Mouse (Mus musculus): ENCODE results near the gene Camta1. TPM values are rescaled to one million over a fixed set of nuclear protein-coding genes. Genes with fewer than 3 reads are reported as not detected.
A peak's percentile ranks its signal among the peaks of the same experiment; 100 is the strongest.

The Camta1 gene
- polyA plus RNA-seq, 1 experiment = 124 TPM

DNA sequence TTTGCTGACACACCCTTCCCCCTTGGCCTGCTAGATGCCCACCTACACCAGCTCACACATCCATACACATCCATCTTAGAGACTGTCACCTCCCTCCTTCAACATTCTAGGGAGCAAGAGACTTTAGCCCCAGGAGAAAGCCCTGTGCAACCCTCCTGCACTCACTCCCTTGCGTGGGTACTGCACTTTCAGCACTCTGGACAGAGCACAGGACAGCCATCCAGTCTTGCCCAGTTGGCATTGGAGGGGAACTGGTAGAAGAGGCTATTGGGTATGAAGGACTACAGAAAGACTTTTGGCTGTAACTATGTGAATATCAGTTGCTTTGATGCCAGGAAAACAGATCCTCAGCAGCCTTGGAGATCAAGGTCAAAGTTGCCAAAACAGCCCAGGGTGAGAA is 675.9 kb downstream of the Camta1 start:
- DNase-seq (ENCODE audit: extremely low spot score in 1 of 2, low spot score in 1 of 2) = no peak

GRCm38 (mm10) chr4:151180394-151180902 is 681.2 kb downstream of the Camta1 start:
- no peak for DNase-seq (ENCODE audit: extremely low spot score in 1 of 2, low spot score in 1 of 2)

GRCm38 (mm10) chr4:151179639-151180038 is 682.0 kb downstream of the Camta1 start:
- DNase-seq (ENCODE audit: extremely low spot score in 1 of 2, low spot score in 1 of 2) = no peak

GRCm38 (mm10) chr4:151178970-151179378 is 682.7 kb downstream of the Camta1 start:
- DNase-seq (ENCODE audit: extremely low spot score in 1 of 2, low spot score in 1 of 2) = peak; percentile 66 to 84

DNA sequence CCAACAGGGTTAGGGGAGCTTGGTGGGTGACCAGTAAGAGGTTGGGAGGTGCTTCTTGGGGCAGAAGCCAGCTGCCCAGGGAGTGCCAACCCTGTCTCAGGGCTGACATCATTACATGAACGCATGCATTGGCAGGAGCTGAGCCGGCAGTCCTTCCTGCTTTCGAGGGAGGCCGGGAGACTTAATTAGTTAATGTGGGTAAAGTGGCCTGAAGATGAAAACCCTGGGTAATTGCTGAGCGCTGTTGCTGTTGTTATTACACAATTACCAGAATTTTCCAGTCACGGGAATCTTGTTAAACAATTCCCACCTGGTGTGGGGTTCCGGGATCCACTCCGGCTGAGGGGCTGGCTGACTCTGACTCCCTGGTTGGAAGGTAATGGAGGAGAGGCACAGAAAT is 689.1 kb downstream of the Camta1 start:
- DNase-seq (ENCODE audit: extremely low spot score in 1 of 2, low spot score in 1 of 2) = no peak

- DNase-seq (ENCODE audit: extremely low spot score in 1 of 2, low spot score in 1 of 2) = no peak
These were observed 690.6 kb downstream of the Camta1 start for GRCm38 (mm10) chr4:151171117-151171516.

- no peak for DNase-seq (ENCODE audit: extremely low spot score in 1 of 2, low spot score in 1 of 2)
These were observed 691.0 kb downstream of the Camta1 start for GRCm38 (mm10) chr4:151170658-151171057.

- DNase-seq (ENCODE audit: extremely low spot score in 1 of 2, low spot score in 1 of 2) = no peak
These were observed 694.7 kb downstream of the Camta1 start for GRCm38 (mm10) chr4:151166969-151167368.

- peak; percentile 69 to 90 for DNase-seq (ENCODE audit: extremely low spot score in 1 of 2, low spot score in 1 of 2)
These were observed 696.1 kb downstream of the Camta1 start for GRCm38 (mm10) chr4:151165539-151165938.

DNA sequence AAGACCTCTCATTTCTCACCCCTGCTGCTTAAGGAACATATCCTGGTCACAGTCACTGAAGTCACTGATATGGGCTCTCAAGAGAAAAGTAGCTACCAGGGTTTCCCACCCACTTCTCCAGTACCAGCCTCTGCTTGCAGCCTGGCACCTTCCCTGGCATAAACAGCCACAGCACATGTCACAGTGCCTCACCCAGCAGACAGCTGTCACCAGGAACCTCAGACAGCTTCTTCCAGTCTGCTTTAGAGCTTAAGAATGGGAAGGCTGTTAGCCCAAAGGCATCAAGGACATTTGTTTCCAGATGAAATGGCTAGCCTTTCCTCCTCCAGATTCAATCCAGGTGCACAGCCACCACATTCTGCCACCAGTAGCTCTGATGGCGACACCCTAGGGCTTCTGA is 697.4 kb downstream of the Camta1 start:
- no peak for DNase-seq (ENCODE audit: extremely low spot score in 1 of 2, low spot score in 1 of 2)

DNA sequence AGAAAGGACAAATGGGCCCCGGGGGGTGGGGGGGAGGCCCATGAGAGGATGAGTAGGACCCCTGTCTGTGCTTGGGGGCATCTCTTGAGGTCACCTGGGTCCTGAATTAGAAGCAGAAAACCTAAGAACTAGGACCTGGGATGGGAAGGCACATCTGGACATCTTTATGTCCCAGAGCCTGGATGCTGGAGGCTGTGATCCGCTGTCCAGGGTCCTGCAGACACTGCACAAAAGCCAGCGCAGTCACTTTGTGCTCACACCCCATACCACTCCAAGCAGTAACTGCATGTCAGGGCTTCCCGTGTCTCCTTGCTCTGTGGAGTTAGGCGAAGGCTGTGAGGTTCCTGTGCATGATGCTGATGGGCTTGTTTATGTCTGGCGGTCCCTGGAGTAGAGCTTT is 699.8 kb downstream of the Camta1 start:
- no peak for DNase-seq (ENCODE audit: extremely low spot score in 1 of 2, low spot score in 1 of 2)

DNA sequence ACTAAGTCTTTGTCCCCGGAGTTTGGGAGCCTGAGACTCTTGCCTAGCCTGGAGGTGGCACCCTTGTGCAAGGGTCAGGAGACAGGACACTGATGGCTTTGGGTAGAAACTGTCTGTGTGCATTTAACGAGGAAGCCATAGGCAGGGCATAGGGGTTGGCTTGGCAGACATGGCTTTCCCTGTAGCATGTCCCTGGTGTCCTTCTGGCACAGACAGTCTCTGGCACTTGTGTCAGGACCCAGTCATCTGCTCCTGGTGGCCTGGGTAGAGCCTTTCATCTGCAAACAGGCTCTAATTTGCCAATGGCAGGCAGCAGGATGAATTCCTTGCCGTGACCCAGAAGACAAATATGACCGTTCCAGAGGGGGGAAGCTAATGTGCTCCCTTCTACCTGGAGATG is 700.7 kb downstream of the Camta1 start:
- no peak for DNase-seq (ENCODE audit: extremely low spot score in 1 of 2, low spot score in 1 of 2)

DNA sequence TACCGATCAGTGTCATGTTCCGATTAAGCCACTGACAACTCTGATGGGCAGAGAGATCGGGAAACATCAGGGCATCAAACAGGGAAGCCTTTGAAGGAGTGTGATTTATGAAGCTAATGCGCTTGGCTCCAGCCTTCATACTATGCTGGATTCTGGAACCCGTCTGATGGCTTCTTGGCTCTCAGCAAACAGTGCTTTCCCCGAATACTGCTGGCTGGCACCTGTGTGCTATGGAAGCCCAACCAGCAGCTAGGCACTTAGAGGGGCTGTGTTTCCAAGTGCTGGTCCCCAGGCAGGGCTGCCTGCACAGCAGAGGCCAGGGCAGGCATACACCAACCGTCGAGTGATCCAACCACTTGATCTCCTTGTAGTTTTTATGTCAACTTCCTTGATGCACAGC is 701.2 kb downstream of the Camta1 start:
- no peak for DNase-seq (ENCODE audit: extremely low spot score in 1 of 2, low spot score in 1 of 2)

DNA sequence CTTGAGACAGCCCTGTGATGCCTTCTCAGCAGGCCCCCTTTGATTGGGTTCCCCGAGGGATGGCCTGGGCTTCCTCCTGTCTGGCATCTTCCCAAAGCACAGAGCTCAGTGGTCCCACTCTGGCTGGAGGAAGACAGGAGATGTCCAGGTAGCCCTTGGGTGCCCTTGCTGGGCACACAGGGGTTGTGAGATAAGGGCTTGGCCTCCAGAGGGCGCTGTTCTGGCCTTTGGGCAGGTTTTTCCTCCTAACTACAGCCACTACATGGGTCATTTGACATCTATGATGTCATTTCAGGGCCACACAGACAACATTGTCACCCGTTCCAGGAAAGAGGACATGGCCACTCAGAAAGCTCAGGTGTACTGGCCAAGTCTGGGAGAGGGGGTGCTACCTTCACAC is 703.4 kb downstream of the Camta1 start:
- no peak for DNase-seq (ENCODE audit: extremely low spot score in 1 of 2, low spot score in 1 of 2)

DNA sequence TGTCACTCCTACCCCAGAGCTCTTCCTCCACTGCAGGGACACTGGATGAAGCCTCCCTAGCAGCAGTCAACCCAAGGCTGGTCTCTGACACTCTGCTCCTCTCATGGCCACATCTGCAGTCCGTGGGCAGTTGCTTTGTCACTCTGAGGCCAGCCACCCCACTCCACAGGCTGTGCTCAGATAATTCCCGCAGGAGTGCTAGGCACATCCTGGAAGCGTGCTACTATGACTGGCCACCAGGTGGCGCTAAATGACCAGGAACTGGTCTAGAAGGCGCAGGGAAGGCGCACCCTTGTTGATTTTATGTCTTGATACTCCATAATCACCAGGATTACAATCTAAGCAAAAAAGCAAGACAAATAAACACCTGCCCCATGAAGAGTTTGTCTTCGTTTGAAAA is 704.8 kb downstream of the Camta1 start:
- peak; percentile 66 to 96 for DNase-seq (ENCODE audit: extremely low spot score in 1 of 2, low spot score in 1 of 2)

DNA sequence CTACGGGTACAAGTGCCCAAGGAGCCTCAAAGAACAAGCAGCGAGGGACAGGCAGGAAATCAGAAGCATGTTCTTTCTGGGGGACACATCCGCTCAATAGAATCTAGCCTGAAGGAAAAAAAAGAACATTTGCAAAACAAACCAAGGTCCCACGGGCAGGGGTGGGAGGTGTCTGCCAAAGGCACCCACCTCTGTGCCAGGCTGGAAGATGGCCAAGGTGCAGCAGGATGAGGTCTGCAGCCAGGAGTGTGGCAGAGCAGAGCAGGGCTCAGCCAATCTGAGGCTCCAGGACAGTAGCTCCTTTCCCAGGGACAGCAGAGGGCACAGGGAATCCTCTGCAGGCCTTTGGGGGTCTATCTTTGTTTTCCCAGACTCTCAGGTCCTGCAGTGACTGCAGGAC is 706.1 kb downstream of the Camta1 start:
- no peak for DNase-seq (ENCODE audit: extremely low spot score in 1 of 2, low spot score in 1 of 2)

DNA sequence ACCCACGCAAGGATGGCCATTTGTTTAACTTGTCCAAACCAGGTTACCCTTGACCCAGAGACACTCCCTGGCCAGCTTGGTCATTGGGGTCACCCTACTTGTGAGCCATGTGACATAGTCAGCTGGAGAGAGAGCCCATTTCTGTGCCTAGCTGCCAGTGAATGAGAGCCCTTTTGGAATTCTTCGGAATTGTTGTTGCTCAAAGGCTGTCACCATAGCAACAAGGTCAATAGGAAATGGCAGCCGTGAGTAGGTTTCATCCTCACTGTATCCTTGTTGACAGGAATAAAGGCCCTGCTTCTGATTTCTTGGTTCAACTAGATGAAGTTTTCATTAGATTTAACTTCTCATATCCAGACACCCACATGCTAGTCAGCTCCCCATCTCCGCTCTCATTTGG is 707.4 kb downstream of the Camta1 start:
- no peak for DNase-seq (ENCODE audit: extremely low spot score in 1 of 2, low spot score in 1 of 2)

DNA sequence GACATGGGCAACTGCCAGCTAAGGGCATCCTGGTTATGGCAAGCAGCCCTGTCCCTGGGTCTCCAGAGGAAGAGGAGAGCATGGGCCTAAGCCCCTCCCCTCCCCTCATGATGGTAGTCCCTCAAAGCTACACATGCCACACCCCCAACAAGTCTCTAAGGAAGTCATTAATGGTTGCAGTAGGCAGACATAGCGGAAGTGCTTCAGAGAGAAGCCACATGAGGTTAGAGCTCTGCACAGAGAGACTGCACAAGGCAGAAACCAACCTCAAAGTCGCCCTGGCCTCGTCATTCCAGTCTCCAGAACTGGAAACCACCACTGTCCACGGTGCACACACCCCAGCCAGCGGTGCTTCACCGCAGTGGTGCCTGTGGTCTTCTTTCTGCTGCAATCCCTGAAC is 709.7 kb downstream of the Camta1 start:
- DNase-seq (ENCODE audit: extremely low spot score in 1 of 2, low spot score in 1 of 2) = no peak

DNA sequence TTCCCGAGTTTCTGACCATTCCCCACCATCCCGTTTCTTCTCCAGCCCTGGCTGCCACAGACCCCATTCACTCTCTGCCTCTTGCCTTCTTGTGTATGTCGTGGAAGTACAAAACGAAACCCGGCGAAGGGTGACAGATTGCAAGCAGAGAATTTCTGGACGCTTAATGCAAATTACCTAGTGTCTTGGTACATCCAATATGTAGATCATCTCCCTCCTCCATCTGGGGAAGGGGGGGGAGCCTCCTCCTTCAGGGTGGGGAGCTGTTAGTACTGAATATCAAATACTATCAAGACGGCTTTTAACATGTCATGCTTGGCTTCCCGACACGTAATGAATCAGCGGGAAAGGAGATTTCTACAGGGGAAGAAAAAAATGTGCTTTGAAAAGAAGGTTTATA is 710.8 kb downstream of the Camta1 start:
- DNase-seq (ENCODE audit: extremely low spot score in 1 of 2, low spot score in 1 of 2) = no peak

DNA sequence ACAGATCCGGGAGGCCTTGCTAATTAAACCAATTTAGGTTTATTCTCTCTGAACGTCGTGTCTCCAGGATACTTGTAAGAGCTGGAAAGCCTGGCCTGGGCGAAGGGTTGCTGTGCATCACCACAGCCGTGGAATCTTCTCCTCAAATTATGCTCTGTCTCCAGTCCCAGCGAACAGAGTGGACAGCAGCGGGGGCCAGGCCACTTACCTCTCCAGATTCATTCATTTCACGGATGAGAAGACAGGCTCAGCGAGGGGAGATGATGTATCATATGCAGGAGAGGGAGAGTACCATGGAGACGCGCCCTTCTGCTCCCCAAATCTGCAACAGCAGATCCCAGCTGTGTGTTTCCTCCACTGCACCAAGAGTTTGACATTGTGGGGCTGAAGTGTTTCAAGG is 711.6 kb downstream of the Camta1 start:
- DNase-seq (ENCODE audit: extremely low spot score in 1 of 2, low spot score in 1 of 2) = no peak

DNA sequence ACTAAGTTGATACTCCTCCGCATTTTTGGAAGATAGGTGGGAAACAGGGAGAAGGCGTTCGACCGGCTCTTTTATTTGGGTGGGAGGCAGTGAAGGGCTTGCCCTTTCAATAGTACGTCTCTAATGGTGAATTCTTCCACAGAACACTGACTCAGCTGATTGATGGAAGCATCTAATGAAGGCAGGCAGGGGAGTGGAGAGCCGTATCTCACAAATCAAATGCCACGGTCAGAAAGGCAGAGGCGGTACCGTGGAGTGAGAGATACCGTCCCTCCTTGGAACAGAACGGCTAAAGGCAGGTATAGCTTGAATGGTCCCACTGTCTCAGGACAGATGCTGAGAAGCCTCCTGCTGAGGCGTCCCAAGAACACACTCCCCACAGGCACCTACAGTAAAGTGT is 714.1 kb downstream of the Camta1 start:
- DNase-seq (ENCODE audit: extremely low spot score in 1 of 2, low spot score in 1 of 2) = no peak

DNA sequence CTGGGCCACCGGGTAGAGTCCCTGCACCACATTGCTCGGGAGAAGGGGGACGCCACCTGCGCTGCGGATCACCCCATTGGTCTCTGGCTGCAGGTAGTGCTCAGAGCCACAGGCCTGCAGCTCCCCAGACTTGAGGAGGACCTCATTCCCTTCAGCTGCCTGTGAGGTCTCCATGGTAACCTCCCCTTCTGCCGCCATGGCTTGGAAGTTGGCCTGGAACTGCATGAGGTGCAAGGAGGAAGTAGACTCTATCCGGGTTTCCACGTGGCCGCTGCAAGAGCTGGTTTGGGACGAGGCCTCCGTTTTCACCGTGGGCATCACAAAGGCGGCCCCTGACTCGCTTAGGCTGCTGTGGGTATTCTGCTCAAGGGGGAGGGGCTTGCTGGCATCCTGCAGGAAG is 717.6 kb downstream of the Camta1 start:
- DNase-seq (ENCODE audit: extremely low spot score in 1 of 2, low spot score in 1 of 2) = no peak

DNA sequence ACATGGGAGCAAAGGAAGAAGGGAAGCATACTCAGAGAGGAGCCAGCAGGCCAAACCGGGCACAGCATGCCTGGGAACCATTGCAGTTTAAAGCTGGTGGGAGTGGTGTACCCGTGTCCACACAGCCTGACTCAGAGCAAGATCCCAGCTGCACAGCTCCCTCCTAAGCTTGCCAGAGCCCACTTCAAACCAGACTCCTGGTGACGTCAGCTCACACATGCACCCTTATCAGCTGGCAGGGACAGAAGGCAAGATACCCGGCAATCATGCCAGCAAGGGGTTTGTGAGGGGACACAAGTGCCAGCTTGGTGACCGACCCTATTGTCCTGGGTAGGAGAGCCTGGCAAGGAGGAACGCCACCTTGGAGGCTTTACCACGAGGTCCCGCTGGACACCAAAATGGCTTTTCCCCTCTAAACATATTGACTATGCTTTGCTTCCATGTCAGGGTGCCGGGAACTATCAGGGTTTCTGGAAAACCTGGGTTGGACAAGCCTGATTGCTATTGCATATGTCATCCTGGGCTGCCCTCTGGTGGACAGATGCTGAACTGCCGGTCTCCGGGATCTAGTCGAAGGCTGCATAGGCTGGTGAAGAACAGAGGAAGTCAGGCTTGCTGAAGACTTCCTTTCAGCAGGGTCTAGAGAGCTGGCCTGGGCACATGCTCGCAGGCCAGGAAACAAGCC is 720.3 kb downstream of the Camta1 start:
- DNase-seq (ENCODE audit: extremely low spot score in 1 of 2, low spot score in 1 of 2) = peak; percentile 95 to 100
